Mouse (Mus musculus): ENCODE measurements around the gene Nfatc2. TPM values are rescaled to one million over a fixed set of nuclear protein-coding genes. Genes with fewer than 3 reads are reported as not detected.

The Nfatc2 gene
- 2.5 and 2.6 TPM in 2 replicates for polyA plus RNA-seq (2015; fragmentation: Nextera tagmentation; extraction: Ambion mirVana)

DNA sequence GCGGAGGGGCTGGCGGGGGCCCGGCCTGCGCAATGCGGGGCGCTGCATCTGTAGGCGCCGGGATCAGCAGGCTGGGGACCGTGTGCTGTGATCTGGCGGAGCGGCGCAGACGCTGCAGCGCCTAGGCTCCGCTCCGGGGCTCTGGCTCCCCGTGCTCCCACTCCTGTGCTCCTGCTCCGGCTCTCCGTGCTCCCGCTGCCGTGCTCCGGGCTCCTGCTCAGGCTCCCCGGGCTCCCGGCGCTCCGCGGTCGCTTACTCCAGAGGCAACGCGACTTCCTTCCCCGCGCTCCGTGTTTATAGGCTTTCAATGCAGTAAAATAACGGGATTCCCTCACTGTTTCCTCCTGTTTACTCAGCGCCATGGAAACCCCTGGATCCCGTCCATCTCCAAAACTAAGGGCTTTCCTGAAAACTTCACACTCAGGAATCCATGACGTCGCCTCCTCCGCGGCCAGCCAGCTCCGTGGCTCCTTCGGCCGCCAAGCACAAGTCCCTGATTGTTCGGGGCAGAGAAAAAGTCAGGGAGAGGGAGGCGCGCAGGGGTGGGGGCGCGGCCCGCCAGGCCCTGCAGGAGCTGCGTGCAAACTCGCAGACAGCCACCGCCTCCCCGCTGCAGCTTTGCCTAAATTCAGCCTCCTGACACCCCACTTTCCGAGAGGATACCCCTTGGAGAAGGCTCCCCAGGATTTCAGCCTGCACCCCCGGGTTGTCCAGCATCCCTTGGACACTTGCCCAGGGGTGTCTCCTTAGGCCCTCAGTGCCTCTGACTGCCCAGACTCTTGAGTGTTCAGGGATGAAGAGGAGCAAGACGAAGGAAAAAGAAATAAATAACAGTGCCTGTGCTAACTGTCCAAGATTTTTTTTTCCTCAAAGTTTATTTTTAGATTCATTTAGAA lies at the start of gene Nfatc2:
Gene Nfatc2 (minus strand): TSS at position 167 of the 896 bp plus-strand sequence.
- Histone ChIP-seq H3K4me1 (peaks cover 38% of the 10 kb centered on the region), H3K9ac (peak within 1 kb of the TSS; percentile 47), H3K36me3 (no peaks in the 10 kb centered on the region), H3K27ac (no peak within 1 kb of the TSS), H3K27me3 (peaks cover 68% of the 10 kb centered on the region), H3K4me3 (replicated peaks) (peak within 1 kb of the TSS; percentile 50), H3K4me2 (peak within 1 kb of the TSS; percentile 94), H3K9me3 (replicated peaks) (no peaks in the 10 kb centered on the region)
- under 1% methylated on average over 56 of the region's 56 CpGs for WGBS
- peak; percentile 77 for ATAC-seq (replicated peaks; ENCODE audit: low FRiP score)

DNA sequence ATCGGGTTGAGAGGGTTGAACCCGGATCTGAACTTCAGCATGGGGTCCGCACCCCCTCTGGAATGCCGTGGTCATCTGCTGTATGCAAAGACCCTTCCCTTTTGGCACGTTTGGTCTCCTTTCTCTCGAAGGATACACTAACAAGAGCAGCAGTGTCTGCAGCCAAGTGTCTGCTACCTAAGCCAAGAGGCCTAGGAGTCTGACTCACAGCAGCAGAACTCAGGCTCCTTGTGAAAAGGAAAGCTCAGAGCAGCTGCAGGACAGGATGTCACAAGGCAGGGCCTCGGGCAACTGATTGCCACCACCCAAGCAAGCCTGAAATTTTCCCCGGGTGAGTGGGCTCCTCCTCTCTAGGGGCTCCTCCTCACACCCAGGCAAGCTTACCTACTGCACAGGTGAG lies 46.7 kb upstream of the Nfatc2 start:
- no peak for ATAC-seq (replicated peaks; ENCODE audit: low FRiP score)
- 69% methylated on average over 8 of the region's 8 CpGs for WGBS
- Histone ChIP-seq H3K36me3 (no peaks in the 10 kb centered on the region), H3K27me3 (no peaks in the 10 kb centered on the region), H3K9me3 (replicated peaks) (no peaks in the 10 kb centered on the region), H3K4me1 (no peaks in the 10 kb centered on the region; the same call in 1 of the 2 replicates), H3K9ac (no peak overlapping the region), H3K4me3 (replicated peaks) (no peak overlapping the region), H3K27ac (no peak overlapping the region), H3K4me2 (no peak overlapping the region)

- peaks cover 3% of the 10 kb centered on the region; the same call in 1 of the 2 replicates for H3K36me3 ChIP-seq
- no peak overlapping the region for H3K4me2 ChIP-seq
- no peak overlapping the region for H3K9ac ChIP-seq
- H3K4me1 ChIP-seq: peaks cover 8% of the 10 kb centered on the region; the same call in 1 of the 2 replicates
- ATAC-seq (replicated peaks; ENCODE audit: low FRiP score): no peak
- no peaks in the 10 kb centered on the region for H3K9me3 ChIP-seq (replicated peaks)
- no peak overlapping the region for H3K27ac ChIP-seq
- WGBS: 80% methylated on average over 6 of the region's 6 CpGs
- no peak overlapping the region for H3K4me3 ChIP-seq (replicated peaks)
- H3K27me3 ChIP-seq: no peaks in the 10 kb centered on the region
Observed at GRCm38 (mm10) chr2:168644855-168645254, 43.4 kb upstream of the Nfatc2 start.

- no peak for ATAC-seq (replicated peaks; ENCODE audit: low FRiP score)
- H3K27me3 ChIP-seq: no peaks in the 10 kb centered on the region
- no peaks in the 10 kb centered on the region for H3K9me3 ChIP-seq (replicated peaks)
- no peak overlapping the region for H3K27ac ChIP-seq
- H3K4me2 ChIP-seq: no peak overlapping the region
- H3K36me3 ChIP-seq: peaks cover 3% of the 10 kb centered on the region; the same call in 1 of the 2 replicates
- no peak overlapping the region for H3K4me3 ChIP-seq (replicated peaks)
- WGBS: 76% methylated on average over 20 of the region's 20 CpGs
- H3K9ac ChIP-seq: no peak overlapping the region
- peaks cover 8% of the 10 kb centered on the region; the same call in 1 of the 2 replicates for H3K4me1 ChIP-seq
Observed at GRCm38 (mm10) chr2:168643524-168644177, 42.2 kb upstream of the Nfatc2 start.

DNA sequence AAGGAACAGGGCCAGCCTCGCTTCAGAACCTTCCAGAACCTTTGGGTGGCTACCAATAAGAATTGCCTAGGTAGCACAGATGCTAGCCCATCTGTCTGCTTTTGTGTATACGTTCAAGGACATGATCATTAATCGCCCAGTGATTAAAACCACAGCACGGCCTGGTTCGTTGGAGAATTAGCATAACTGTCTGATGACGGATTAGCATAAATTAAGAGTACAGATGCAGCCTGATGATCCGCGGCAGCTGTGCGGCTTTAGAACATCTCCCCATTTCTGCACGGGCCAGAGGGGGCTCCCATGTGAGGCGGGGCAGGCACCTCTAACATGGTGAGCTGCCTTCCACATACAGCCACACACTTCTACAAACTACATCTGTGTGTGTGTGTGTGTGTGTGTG lies 40.7 kb upstream of the Nfatc2 start:
- ATAC-seq (replicated peaks; ENCODE audit: low FRiP score): no peak
- Histone ChIP-seq H3K27ac (0 out of 2 replicates have a peak overlapping the region, but pooled peaks have one; percentile 6), H3K27me3 (peaks cover 6% of the 10 kb centered on the region; the same call in 1 of the 2 replicates), H3K36me3 (peaks cover 3% of the 10 kb centered on the region; the same call in 1 of the 2 replicates), H3K4me3 (replicated peaks) (no peak overlapping the region), H3K9me3 (replicated peaks) (no peaks in the 10 kb centered on the region), H3K4me1 (peaks cover 8% of the 10 kb centered on the region; the same call in 1 of the 2 replicates), H3K9ac (no peak overlapping the region), H3K4me2 (no peak overlapping the region)
- WGBS: 75% methylated on average over 11 of the region's 11 CpGs

DNA sequence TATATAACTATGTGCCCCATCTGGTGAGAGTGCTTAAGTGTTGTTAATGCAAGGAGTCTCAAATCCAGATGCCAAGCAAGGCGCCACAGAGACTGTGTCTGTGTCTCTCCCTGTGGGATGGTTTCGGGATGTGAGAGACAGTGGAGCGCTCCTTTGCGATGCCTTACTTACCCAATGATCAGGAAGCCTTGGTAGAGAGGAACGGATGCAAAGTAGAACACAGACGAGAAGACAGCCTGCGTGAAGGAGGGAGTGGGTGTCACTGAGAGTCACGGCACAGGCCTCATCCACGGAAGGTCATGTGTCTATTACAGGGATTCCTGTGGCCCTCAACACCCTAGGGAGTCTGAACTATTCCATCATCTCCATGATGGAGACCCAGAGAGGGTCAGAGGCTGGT lies 39.0 kb upstream of the Nfatc2 start:
- Histone ChIP-seq H3K4me3 (replicated peaks) (no peak overlapping the region), H3K9me3 (replicated peaks) (no peaks in the 10 kb centered on the region), H3K9ac (no peak overlapping the region), H3K4me2 (no peak overlapping the region), H3K36me3 (peaks cover 3% of the 10 kb centered on the region; the same call in 1 of the 2 replicates), H3K4me1 (peaks cover 8% of the 10 kb centered on the region; the same call in 1 of the 2 replicates), H3K27me3 (peaks cover 18% of the 10 kb centered on the region), H3K27ac (no peak overlapping the region)
- WGBS: 93% methylated on average over 9 of the region's 9 CpGs
- ATAC-seq (replicated peaks; ENCODE audit: low FRiP score): no peak

DNA sequence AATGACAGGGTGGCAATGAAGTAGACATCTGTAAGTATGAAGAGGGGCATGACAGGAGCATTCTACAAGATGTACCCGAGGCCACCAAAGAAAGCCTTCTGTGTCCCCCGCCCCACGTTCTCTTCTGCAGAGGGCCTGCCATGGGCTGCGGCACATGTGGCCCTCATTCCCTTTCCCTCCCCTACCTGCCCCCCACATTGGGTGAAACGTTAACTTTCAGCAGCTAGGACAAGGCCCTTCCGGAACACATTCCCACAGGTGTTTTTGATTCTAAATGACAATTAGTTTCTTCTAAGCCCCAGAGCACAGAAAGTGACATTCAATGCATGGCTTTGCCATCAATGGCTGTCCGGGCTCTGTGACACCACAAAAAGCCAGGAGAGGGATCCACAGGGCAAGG lies 33.4 kb upstream of the Nfatc2 start:
- H3K4me2 ChIP-seq: no peak overlapping the region
- 78% methylated on average over 7 of the region's 7 CpGs for WGBS

GRCm38 (mm10) chr2:168633301-168633816 lies 31.9 kb upstream of the Nfatc2 start:
- Histone ChIP-seq H3K4me2 (peak overlapping the region; percentile 10; the same call in 1 of the 2 replicates), H3K4me3 (replicated peaks) (no peak overlapping the region), H3K27me3 (peaks cover 41% of the 10 kb centered on the region), H3K4me1 (peaks cover 26% of the 10 kb centered on the region), H3K9me3 (replicated peaks) (no peaks in the 10 kb centered on the region), H3K36me3 (no peaks in the 10 kb centered on the region), H3K9ac (no peak overlapping the region), H3K27ac (no peak overlapping the region)
- no peak for ATAC-seq (replicated peaks; ENCODE audit: low FRiP score)
- WGBS: 15% methylated on average over 14 of the region's 14 CpGs

More for the DNA sequence above, 33.4 kb upstream of the Nfatc2 start:
- peaks cover 23% of the 10 kb centered on the region for H3K4me1 ChIP-seq
- no peaks in the 10 kb centered on the region for H3K36me3 ChIP-seq
- no peaks in the 10 kb centered on the region for H3K9me3 ChIP-seq (replicated peaks)
- no peak overlapping the region for H3K4me3 ChIP-seq (replicated peaks)
- no peak for ATAC-seq (replicated peaks; ENCODE audit: low FRiP score)
- H3K27me3 ChIP-seq: peaks cover 38% of the 10 kb centered on the region
- H3K27ac ChIP-seq: no peak overlapping the region
- no peak overlapping the region for H3K9ac ChIP-seq

DNA sequence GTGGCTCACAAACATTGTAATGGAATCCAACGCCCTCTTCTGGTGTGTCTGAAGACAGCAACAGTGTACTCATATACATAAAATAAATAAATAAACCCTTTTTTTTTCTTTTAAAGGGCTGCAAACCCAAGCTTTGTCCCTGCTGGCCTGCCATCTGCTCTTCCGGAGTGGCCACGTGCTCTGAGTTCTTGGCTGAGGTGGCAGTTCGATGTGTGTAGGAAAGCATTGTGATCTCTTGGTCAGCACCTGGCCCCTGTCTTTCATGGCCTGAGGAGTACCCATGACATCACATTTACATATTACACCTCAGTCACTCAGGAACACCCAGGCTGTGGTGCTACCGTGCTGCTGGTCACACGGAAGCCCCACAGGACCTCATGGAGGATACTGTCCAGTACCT lies 31.1 kb upstream of the Nfatc2 start:
- no peak for ATAC-seq (replicated peaks; ENCODE audit: low FRiP score)
- H3K36me3 ChIP-seq: no peaks in the 10 kb centered on the region
- H3K4me2 ChIP-seq: no peak overlapping the region
- no peaks in the 10 kb centered on the region for H3K9me3 ChIP-seq (replicated peaks)
- H3K4me1 ChIP-seq: peaks cover 30% of the 10 kb centered on the region
- no peak overlapping the region for H3K4me3 ChIP-seq (replicated peaks)
- WGBS: 81% methylated on average over 6 of the region's 6 CpGs
- no peak overlapping the region for H3K9ac ChIP-seq
- no peak overlapping the region for H3K27ac ChIP-seq
- peaks cover 39% of the 10 kb centered on the region for H3K27me3 ChIP-seq

DNA sequence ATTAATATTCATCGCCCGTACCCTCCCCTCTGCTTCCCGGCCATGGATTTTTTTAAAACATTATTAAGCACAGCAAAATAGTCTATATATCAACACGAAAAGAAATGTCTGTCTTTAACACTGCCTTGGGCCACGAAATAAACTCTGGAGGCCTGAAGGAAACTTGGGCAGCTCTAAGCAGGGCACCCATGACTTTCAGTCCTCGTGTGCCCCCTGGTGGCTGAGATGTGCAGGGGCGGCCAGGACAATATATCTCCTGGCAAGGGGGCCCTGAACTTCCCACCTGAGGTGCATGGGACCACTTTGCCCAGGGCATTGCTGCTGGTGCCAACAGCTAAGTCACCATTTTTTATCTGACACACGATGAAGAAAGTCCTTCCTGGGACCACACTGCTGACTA lies 27.3 kb upstream of the Nfatc2 start:
- Histone ChIP-seq H3K9ac (no peak overlapping the region), H3K4me2 (no peak overlapping the region), H3K4me1 (peaks cover 22% of the 10 kb centered on the region), H3K4me3 (replicated peaks) (no peak overlapping the region), H3K27ac (no peak overlapping the region), H3K36me3 (no peaks in the 10 kb centered on the region), H3K27me3 (peaks cover 14% of the 10 kb centered on the region; the same call in 1 of the 2 replicates), H3K9me3 (replicated peaks) (no peaks in the 10 kb centered on the region)
- 0 out of 2 replicates have a peak, but pooled peaks have one; percentile 47 for ATAC-seq (replicated peaks; ENCODE audit: low FRiP score)
- WGBS: 26% methylated on average over 8 of the region's 8 CpGs

GRCm38 (mm10) chr2:168627829-168628770 lies 26.6 kb upstream of the Nfatc2 start:
- Histone ChIP-seq H3K4me2 (no peak overlapping the region), H3K4me1 (peaks cover 15% of the 10 kb centered on the region), H3K36me3 (no peaks in the 10 kb centered on the region), H3K4me3 (replicated peaks) (no peak overlapping the region), H3K9me3 (replicated peaks) (no peaks in the 10 kb centered on the region), H3K27me3 (peaks cover 12% of the 10 kb centered on the region; the same call in 1 of the 2 replicates), H3K27ac (no peak overlapping the region), H3K9ac (no peak overlapping the region)
- 62% methylated on average over 20 of the region's 20 CpGs for WGBS
- ATAC-seq (replicated peaks; ENCODE audit: low FRiP score): no peak
